Mouse (Mus musculus) MEL (cell line): Measurements from ENCODE around the gene Hist1h3i. TPM values are rescaled to one million over a fixed set of nuclear protein-coding genes. Genes with fewer than 3 reads are reported as not detected.
"Not testable (repeated sequence)": the region's sequence is repeated elsewhere in the genome, so short reads cannot be mapped to it uniquely, and the experiment has no call there.

Experiments
- DNase-seq: peaks from one replicate; pipeline ENCODE4 v3.0.0; 2011; ENCODE audit warnings: low read depth, low spot score
- H3K27ac ChIP-seq: 2 replicates; pipeline ENCODE4 v1.5.1; 2012; ENCODE audit warnings: low read depth, mild to moderate bottlenecking, control low read depth, low read length, moderate library complexity; ENCODE audit not compliant: control insufficient read depth
- H3K27me3 ChIP-seq, 2 experiments: fragments of 150-350 bp in 1 of 2; sonication (generic) in 1 of 2; 2 replicates each; pipeline ENCODE4 v1.6.1; 2012; ENCODE audit warnings: low read length in 2 of 2, mild to moderate bottlenecking in 2 of 2, improper control_type of control experiment in 1 of 2, moderate library complexity in 1 of 2; ENCODE audit not compliant: insufficient read depth in 2 of 2, control insufficient read depth in 1 of 2
- H3K36me3 ChIP-seq, 2 experiments: 2 replicates each; pipeline ENCODE4 v1.6.1; 2012 to 2014; ENCODE audit warnings: low read length in 2 of 2, improper control_type of control experiment in 1 of 2, inconsistent platforms in 1 of 2, mild to moderate bottlenecking in 1 of 2; ENCODE audit not compliant: insufficient read depth in 2 of 2, control insufficient read depth in 1 of 2
- H3K4me1 ChIP-seq, 2 experiments: fragments of 150-350 bp in 1 of 2; sonication (generic) in 1 of 2; 2 replicates each; pipeline ENCODE4 v1.6.1; 2012; ENCODE audit warnings: low read length in 2 of 2, improper control_type of control experiment in 1 of 2, mild to moderate bottlenecking in 1 of 2; ENCODE audit not compliant: insufficient read depth in 2 of 2, control insufficient read depth in 1 of 2
- H3K4me3 ChIP-seq, 2 experiments: fragments of 150-350 bp in 1 of 2; sonication (generic) in 1 of 2; 2 replicates each; pipeline ENCODE4 v1.5.1; 2012; ENCODE audit warnings: low read depth in 2 of 2, low read length in 2 of 2, mild to moderate bottlenecking in 2 of 2, moderate library complexity in 2 of 2, control low read depth in 1 of 2, improper control_type of control experiment in 1 of 2; ENCODE audit not compliant: control insufficient read depth in 1 of 2, insufficient read depth in 1 of 2
- H3K79me2 ChIP-seq: 2 replicates; pipeline ENCODE4 v1.6.1; 2012; ENCODE audit warnings: mild to moderate bottlenecking, low read length, moderate library complexity; ENCODE audit not compliant: control insufficient read depth, poor library complexity, insufficient read depth
- H3K9ac ChIP-seq: 2 replicates; pipeline ENCODE4 v1.6.1; 2012; ENCODE audit warnings: low read depth, mild to moderate bottlenecking, control low read depth, low read length, moderate library complexity; ENCODE audit not compliant: control insufficient read depth, poor library complexity, severe bottlenecking
- H3K9me3 ChIP-seq: fragments of 150-350 bp; sonication (generic); replicated peaks from 2 replicates; pipeline ENCODE4 v1.6.1; 2012; ENCODE audit warnings: mild to moderate bottlenecking, low read length, improper control_type of control experiment, moderate library complexity; ENCODE audit not compliant: insufficient read depth
- CHD2 ChIP-seq: IDR thresholded peaks from 2 replicates; pipeline ENCODE4 v1.6.1; 2011; ENCODE audit warnings: low read length, improper control_type of control experiment
- CTCF ChIP-seq, 3 experiments: IDR thresholded peaks in 2 of 3; conservative IDR thresholded peaks in 1 of 3; 2 replicates each; pipeline ENCODE4 v1.5.1; 2011 to 2012; ENCODE audit warnings: low read length in 3 of 3, low read depth in 2 of 3, mild to moderate bottlenecking in 2 of 3, improper control_type of control experiment in 1 of 3, inconsistent platforms in 1 of 3, mixed read lengths in 1 of 3, moderate library complexity in 1 of 3; ENCODE audit not compliant: control insufficient read depth in 1 of 3, insufficient read depth in 1 of 3, poor library complexity in 1 of 3, severe bottlenecking in 1 of 3
- E2F4 ChIP-seq: IDR thresholded peaks from 2 replicates; pipeline ENCODE4 v1.6.1; 2011; ENCODE audit warnings: low read depth, low read length, improper control_type of control experiment, borderline replicate concordance
- ELF1 ChIP-seq: IDR thresholded peaks from 2 replicates; pipeline ENCODE4 v1.6.1; 2014; ENCODE audit warnings: low read depth, mild to moderate bottlenecking, inconsistent platforms, low read length, improper control_type of control experiment, moderate library complexity
- EP300 ChIP-seq, 2 experiments: IDR thresholded peaks; 2 replicates each; pipeline ENCODE4 v1.6.1; 2011; ENCODE audit warnings: improper control_type of control experiment in 2 of 2, low read length in 2 of 2, low read depth in 1 of 2, mild to moderate bottlenecking in 1 of 2
- GABPA ChIP-seq: IDR thresholded peaks from 2 replicates; pipeline ENCODE4 v1.6.1; 2012; ENCODE audit warnings: low read depth, mild to moderate bottlenecking, inconsistent platforms, low read length, improper control_type of control experiment, moderate library complexity
- GATA1 ChIP-seq: IDR thresholded peaks from 2 replicates; pipeline ENCODE4 v1.6.1; 2011; ENCODE audit warnings: low read depth, low read length, improper control_type of control experiment
- HCFC1 ChIP-seq: IDR thresholded peaks from 2 replicates; pipeline ENCODE4 v1.6.1; 2012; ENCODE audit warnings: low read depth, mild to moderate bottlenecking, inconsistent platforms, low read length, improper control_type of control experiment, moderate library complexity
- JUND ChIP-seq: IDR thresholded peaks from 2 replicates; pipeline ENCODE4 v1.6.1; 2011; ENCODE audit warnings: low read depth, mild to moderate bottlenecking, improper control_type of control experiment, low read length
- MXI1 ChIP-seq: IDR thresholded peaks from 2 replicates; pipeline ENCODE4 v1.6.1; 2011; ENCODE audit warnings: mild to moderate bottlenecking, low read depth, low read length, improper control_type of control experiment
- MYB ChIP-seq: IDR thresholded peaks from 2 replicates; pipeline ENCODE4 v1.6.1; 2011; ENCODE audit warnings: mild to moderate bottlenecking, low read depth, low read length, improper control_type of control experiment
- MYC ChIP-seq: IDR thresholded peaks from 2 replicates; pipeline ENCODE4 v1.6.1; 2011; ENCODE audit warnings: low read depth, mild to moderate bottlenecking, low read length, improper control_type of control experiment, moderate library complexity
- NELFE ChIP-seq: IDR thresholded peaks from 2 replicates; pipeline ENCODE4 v1.6.1; 2011; ENCODE audit warnings: low read depth, low read length, improper control_type of control experiment
- POLR2A ChIP-seq, 2 experiments: IDR thresholded peaks; 2 replicates each; pipeline ENCODE4 v1.6.1; 2011 to 2012; ENCODE audit warnings: low read length in 2 of 2, mild to moderate bottlenecking in 2 of 2, control low read depth in 1 of 2, improper control_type of control experiment in 1 of 2, low read depth in 1 of 2, moderate library complexity in 1 of 2; ENCODE audit not compliant: control insufficient read depth in 1 of 2, insufficient read depth in 1 of 2, poor library complexity in 1 of 2
- POLR2AphosphoS2 ChIP-seq: IDR thresholded peaks from 2 replicates; pipeline ENCODE4 v1.6.1; 2011; ENCODE audit warnings: low read length, improper control_type of control experiment
- POLR2AphosphoS5 ChIP-seq: IDR thresholded peaks from 2 replicates; pipeline ENCODE4 v1.6.1; 2012; ENCODE audit warnings: low read depth, borderline replicate concordance, mild to moderate bottlenecking, inconsistent platforms, low read length, moderate library complexity, mixed read lengths
- RAD21 ChIP-seq: IDR thresholded peaks from 2 replicates; pipeline ENCODE4 v1.6.1; 2011; ENCODE audit warnings: mild to moderate bottlenecking, low read depth, low read length, improper control_type of control experiment
- RCOR1 ChIP-seq: IDR thresholded peaks from 2 replicates; pipeline ENCODE4 v1.6.1; 2012; ENCODE audit warnings: low read depth, mild to moderate bottlenecking, inconsistent platforms, low read length, improper control_type of control experiment
- SIN3A ChIP-seq: IDR thresholded peaks from 2 replicates; pipeline ENCODE4 v1.6.1; 2012; ENCODE audit warnings: low read length, improper control_type of control experiment, inconsistent platforms
- SMC3 ChIP-seq: IDR thresholded peaks from 2 replicates; pipeline ENCODE4 v1.6.1; 2011; ENCODE audit warnings: low read depth, low read length, improper control_type of control experiment
- TBP ChIP-seq: IDR thresholded peaks from 2 replicates; pipeline ENCODE4 v1.8.0; 2011; ENCODE audit warnings: low read depth, low read length, improper control_type of control experiment
- TCF12 ChIP-seq: IDR thresholded peaks from 2 replicates; pipeline ENCODE4 v1.6.1; 2014; ENCODE audit warnings: low read depth, mild to moderate bottlenecking, inconsistent platforms, low read length, improper control_type of control experiment, moderate library complexity
- UBTF ChIP-seq: IDR thresholded peaks from 2 replicates; pipeline ENCODE4 v1.6.1; 2012; ENCODE audit warnings: low read depth, mild to moderate bottlenecking, inconsistent platforms, low read length, improper control_type of control experiment, moderate library complexity, borderline replicate concordance; ENCODE audit not compliant: insufficient read depth
- ZC3H11A ChIP-seq: IDR thresholded peaks from 2 replicates; pipeline ENCODE4 v1.6.1; 2012; ENCODE audit warnings: low read depth, mild to moderate bottlenecking, inconsistent platforms, low read length, improper control_type of control experiment
- ZMIZ1 ChIP-seq: IDR thresholded peaks from 2 replicates; pipeline ENCODE4 v1.6.1; 2012; ENCODE audit warnings: low read depth, mild to moderate bottlenecking, inconsistent platforms, low read length, improper control_type of control experiment, moderate library complexity
- polyA plus RNA-seq, 2 experiments: library from polyadenylated mRNA; stranded (reverse) in 1 of 2; unstranded in 1 of 2; fragments of >175 nt in 1 of 2; fragments of >200 nt in 1 of 2; gene quantifications; 2 replicates each; pipeline versions ENCODE4 v1.2.1 to v1.2.4; 2012; ENCODE audit warnings: low replicate concordance in 2 of 2, low read depth in 1 of 2; ENCODE audit not compliant: insufficient read length in 2 of 2, insufficient read depth in 1 of 2, missing spikeins in 1 of 2
- total RNA-seq: library from RNA; depleted of rRNA; stranded (reverse); fragments of 300-350 nt; gene quantifications from 2 replicates; pipeline ENCODE4 v1.2.3, GENCODE M21; 2012

Hist1h3i gene
- total and polyA plus RNA-seq, 3 experiments, result 18.1 to 1,321 TPM; not detected in 1

- Histone ChIP-seq H3K4me3 (peak within 1 kb of the TSS; percentile 17 to 46), H3K27ac (peak within 1 kb of the TSS; percentile 95), H3K9ac (peak within 1 kb of the TSS; percentile 83)
- TF ChIP-seq POLR2AphosphoS5, result peak; percentile 96; the same call in 1 of the 2 replicates
- TF ChIP-seq SMC3, result peak; percentile 47
- peak; percentile 98 for TF ChIP-seq TBP
- TF ChIP-seq JUND, result peak; percentile 71; the same call in 1 of the 2 replicates
- TF ChIP-seq TCF12, result peak; percentile 30; the same call in 1 of the 2 replicates
- peak; percentile 99 for TF ChIP-seq POLR2AphosphoS2
- TF ChIP-seq NELFE, result peak; percentile 99
- peak; percentile 64 for TF ChIP-seq SIN3A
- TF ChIP-seq EP300 (IDR thresholded peaks at IDR 0.05; ENCODE audit: low read depth in 1 of 2, low read length in 2 of 2), result peak in 1 of 2 experiments; percentile 58; a peak in 2 of 4 replicates
- TF ChIP-seq UBTF, result peak; percentile 94; the same call in 1 of the 2 replicates
- 0 out of 2 replicates have a peak, but pooled peaks have one; percentile 6 for TF ChIP-seq MYC
- TF ChIP-seq RCOR1, result 0 out of 2 replicates have a peak, but pooled peaks have one; percentile 32
- peak; percentile 99 for TF ChIP-seq ZMIZ1
- TF ChIP-seq E2F4, result peak; percentile 94
- TF ChIP-seq POLR2A (IDR thresholded peaks at IDR 0.05; ENCODE audit: control insufficient read depth in 1 of 2, insufficient read depth in 1 of 2, low read depth in 1 of 2, low read length in 2 of 2, poor library complexity in 1 of 2), result peak; percentile 97 to 99
- TF ChIP-seq HCFC1, result peak; percentile 80
- not testable (repeated sequence) for H3K36me3 ChIP-seq, H3K4me1 ChIP-seq, H3K9me3 ChIP-seq, H3K27me3 ChIP-seq, H3K79me2 ChIP-seq
- peak; percentile 94 for DNase-seq
These were observed 48.0 kb downstream of the Hist1h3i start, which contains the start of gene Hist1h4j for GRCm38 (mm10) chr13:21734906-21735767. Gene Hist1h4j (plus strand): TSS chr13:21735064.

- Histone ChIP-seq H3K4me1 (peaks cover 0 to 10% of the 10 kb centered on the region in 2 experiments; a peak in 2 of 4 replicates), H3K79me2 (no peaks in the 10 kb centered on the region; the same call in 1 of the 2 replicates), H3K9ac (peak overlapping the region; percentile 83), H3K27me3 (no peaks in the 10 kb centered on the region), H3K36me3 (peaks cover 0 to 4% of the 10 kb centered on the region in 2 experiments; a peak in 2 of 4 replicates), H3K9me3 (no peaks in the 10 kb centered on the region), H3K4me3 (peak overlapping the region; percentile 17 to 46), H3K27ac (peak overlapping the region; percentile 95)
- peak; percentile 93 for DNase-seq
- TF ChIP-seq MYB (no peak), TBP (0 out of 2 replicates have a peak, but pooled peaks have one; percentile 33), GATA1 (no peak), MXI1 (peak; percentile 65), HCFC1 (peak; percentile 21; the same call in 1 of the 2 replicates), MYC (peak; percentile 80), CHD2 (0 out of 2 replicates have a peak, but pooled peaks have one; percentile 9), CTCF (IDR thresholded peaks at IDR 0.05 in 2 of 3, conservative IDR thresholded peaks at IDR 0.05 in 1 of 3; ENCODE audit: control insufficient read depth in 1 of 3, insufficient read depth in 1 of 3, low read depth in 2 of 3, low read length in 3 of 3, poor library complexity in 1 of 3, severe bottlenecking in 1 of 3) (peak; percentile 76 to 91 (median 79)), GABPA (no peak), SIN3A (peak; percentile 75), RAD21 (peak; percentile 87), ZC3H11A (peak; percentile 67), SMC3 (peak; percentile 65), ELF1 (no peak)
These were observed 48.9 kb downstream of the Hist1h3i start for GRCm38 (mm10) chr13:21734010-21734905.
